8 mouse cellular contexts compared by ENCODE assay signal in genomic region chr5:143386797-143387621, GRCm38 (mm10). TPM values are rescaled to one million over a fixed set of nuclear protein-coding genes. Genes with fewer than 3 reads are reported as not detected.
A peak's percentile ranks its signal among the peaks of the same experiment; 100 is the strongest.
DNase-seq lines count a peak whose midpoint lies in the region; ATAC-seq and TF ChIP-seq lines count a peak whose summit lies in the region.

No protein-coding gene starts in this region.

- 0 out of 2 replicates have a peak, but pooled peaks cover 6% of the 10 kb centered on the region for H3K4me1 ChIP-seq in kidney, embryonic 14.5 days (ENCODE audit: control insufficient read depth, insufficient read depth, low read length)
- H3K4me1 ChIP-seq in hindbrain, postnatal 0 days (ENCODE audit: insufficient read depth, low read length), result peaks cover 8% of the 10 kb centered on the region; the same call in 1 of the 2 replicates
- H3K4me1 ChIP-seq in lung, embryonic 14.5 days (ENCODE audit: insufficient read depth), result no peaks in the 10 kb centered on the region

- no peak for DNase-seq in kidney, adult 9 months
- DNase-seq in embryo, embryonic 10 days (ENCODE audit: low spot score), result peak; percentile 38
- DNase-seq in hindbrain, postnatal 0 days (ENCODE audit: low spot score), result peak; percentile 39
- DNase-seq in lung, embryonic 14.5 days, result peak; percentile 67
- peak; percentile 35 for DNase-seq in splenic B cell, adult 2 months (ENCODE audit: low read depth, low spot score)
- no peak for DNase-seq in layer of hippocampus, adult 18-20 months (ENCODE audit: low spot score in 2 of 2)
- no peak for DNase-seq in left cerebral cortex, postnatal 4 days

- peak; percentile 76 for ATAC-seq in kidney, embryonic 14.5 days (ENCODE audit: low FRiP score, low TSS enrichment)
- peak; percentile 71; the same call in 1 of the 2 replicates for ATAC-seq in hindbrain, postnatal 0 days
- peak; percentile 91 for ATAC-seq in lung, embryonic 14.5 days (ENCODE audit: insufficient read depth)

- H3K4me2 ChIP-seq in kidney, embryonic 14.5 days (replicated peaks; ENCODE audit: low read depth, low read length), result peak overlapping the region; percentile 62
- H3K4me2 ChIP-seq in hindbrain, postnatal 0 days (ENCODE audit: low read depth, low read length), result peak overlapping the region; percentile 62
- H3K4me2 ChIP-seq in lung, embryonic 14.5 days, result peak overlapping the region; percentile 63

- peak overlapping the region; percentile 31; the same call in 1 of the 2 replicates for H3K9ac ChIP-seq in kidney, embryonic 14.5 days (ENCODE audit: low read depth, low read length)
- H3K9ac ChIP-seq in hindbrain, postnatal 0 days (replicated peaks; ENCODE audit: low read length), result 0 out of 2 replicates have a peak overlapping the region, but pooled peaks have one; percentile 9
- peak overlapping the region; percentile 15; the same call in 1 of the 2 replicates for H3K9ac ChIP-seq in lung, embryonic 14.5 days

- peaks cover 23% of the 10 kb centered on the region; the same call in 1 of the 2 replicates for H3K27me3 ChIP-seq in kidney, embryonic 14.5 days (ENCODE audit: control insufficient read depth, insufficient read depth, low read length)
- no peaks in the 10 kb centered on the region for H3K27me3 ChIP-seq in hindbrain, postnatal 0 days (ENCODE audit: insufficient read depth, low read length)
- H3K27me3 ChIP-seq in lung, embryonic 14.5 days (ENCODE audit: insufficient read depth, low read length), result peaks cover 24% of the 10 kb centered on the region
- no peaks in the 10 kb centered on the region for H3K27me3 ChIP-seq in splenic B cell, adult 2 months (ENCODE audit: control insufficient read depth, insufficient read depth, low read length, poor library complexity, severe bottlenecking)

- peak overlapping the region; percentile 33 for H3K4me3 ChIP-seq in kidney, embryonic 14.5 days (ENCODE audit: low read length)
- peak overlapping the region; percentile 36 for H3K4me3 ChIP-seq in hindbrain, postnatal 0 days (ENCODE audit: low read length)
- H3K4me3 ChIP-seq in lung, embryonic 14.5 days (ENCODE audit: low read depth, low read length), result peak overlapping the region; percentile 26

- intact Hi-C loops in left cerebral cortex, postnatal 4 days (cut with DNase I), result no loop called here

- no peaks in the 10 kb centered on the region for H3K9me3 ChIP-seq in kidney, embryonic 14.5 days (ENCODE audit: control insufficient read depth, low read length)
- H3K9me3 ChIP-seq in hindbrain, postnatal 0 days (ENCODE audit: low read length), result no peaks in the 10 kb centered on the region
- no peaks in the 10 kb centered on the region for H3K9me3 ChIP-seq in lung, embryonic 14.5 days (ENCODE audit: low read depth, low read length)

- no peaks in the 10 kb centered on the region for H3K36me3 ChIP-seq in kidney, embryonic 14.5 days (ENCODE audit: control insufficient read depth, insufficient read depth, low read length)
- no peaks in the 10 kb centered on the region for H3K36me3 ChIP-seq in hindbrain, postnatal 0 days (ENCODE audit: insufficient read depth, low read length)
- no peaks in the 10 kb centered on the region for H3K36me3 ChIP-seq in lung, embryonic 14.5 days (ENCODE audit: insufficient read depth)
- no peaks in the 10 kb centered on the region for H3K36me3 ChIP-seq in splenic B cell, adult 2 months (ENCODE audit: control insufficient read depth, insufficient read depth, low read length, poor library complexity, severe bottlenecking)

- WGBS in kidney, embryonic 14.5 days, result 6% methylated on average over 39 of the region's 39 CpGs
- WGBS in hindbrain, postnatal 0 days, result 7% methylated on average over 39 of the region's 39 CpGs
- 7% methylated on average over 39 of the region's 39 CpGs for WGBS in lung, embryonic 14.5 days

- H3K27ac ChIP-seq in kidney, embryonic 14.5 days (ENCODE audit: low read depth, low read length), result no peak overlapping the region
- no peak overlapping the region for H3K27ac ChIP-seq in hindbrain, postnatal 0 days
- H3K27ac ChIP-seq in lung, embryonic 14.5 days (ENCODE audit: low read depth), result no peak overlapping the region

- 0 out of 2 replicates have a peak, but pooled peaks have one; percentile 18 for TF ChIP-seq CTCF in hindbrain, postnatal 0 days (IDR thresholded peaks at IDR 0.05; ENCODE audit: low read depth)
- TF ChIP-seq CTCF in lung, embryonic 14.5 days (IDR thresholded peaks at IDR 0.05; ENCODE audit: low read depth), result peak; percentile 35

RNA-seq across cellular contexts. Expression of gene Kdelr2, which starts 16.6 kb away (rescaled TPM):
- polyA plus RNA-seq in kidney, embryonic 14.5 days (2014; fragmentation: Nextera tagmentation; extraction: Ambion mirVana), result 351 and 359 TPM in 2 replicates
- total RNA-seq in hindbrain, postnatal 0 days (2014; rRNA removed), result 91.8 and 108 TPM in 2 replicates
- polyA plus RNA-seq in hindbrain, postnatal 0 days (2015; fragmentation: Nextera tagmentation; extraction: Ambion mirVana), result 140 and 143 TPM in 2 replicates
- 343 and 370 TPM in 2 replicates for polyA plus RNA-seq in lung, embryonic 14.5 days (2014; fragmentation: Nextera tagmentation; extraction: Ambion mirVana)
- total RNA-seq in layer of hippocampus, adult 18-20 months (2021), result 10 to 100 TPM; 35.3 to 38.9 TPM
- total RNA-seq in left cerebral cortex, postnatal 4 days (2021), result 10 to 100 TPM; 61.0 to 64.9 TPM

RNA-seq across cellular contexts. Expression of gene Grid2ip, which starts 29.9 kb away (rescaled TPM):
- polyA plus RNA-seq in kidney, embryonic 14.5 days (2014; fragmentation: Nextera tagmentation; extraction: Ambion mirVana), result 0.06 and 0.20 TPM in 2 replicates
- 2.4 and 5.1 TPM in 2 replicates for total RNA-seq in hindbrain, postnatal 0 days (2014; rRNA removed)
- polyA plus RNA-seq in hindbrain, postnatal 0 days (2015; fragmentation: Nextera tagmentation; extraction: Ambion mirVana), result 1.2 and 2.3 TPM in 2 replicates
- polyA plus RNA-seq in lung, embryonic 14.5 days (2014; fragmentation: Nextera tagmentation; extraction: Ambion mirVana), result 0.17 and 0.27 TPM in 2 replicates
- total RNA-seq in layer of hippocampus, adult 18-20 months (2021), result 1 to 10 TPM; 1.5 to 2.0 TPM
- total RNA-seq in left cerebral cortex, postnatal 4 days (2021), result 1 to 10 TPM; 3.7 to 4.1 TPM

RNA-seq across cellular contexts. Expression of gene Zdhhc4, which starts 58.0 kb away (rescaled TPM):
- 63.4 and 86.2 TPM in 2 replicates for polyA plus RNA-seq in kidney, embryonic 14.5 days (2014; fragmentation: Nextera tagmentation; extraction: Ambion mirVana)
- 79.6 and 84.4 TPM in 2 replicates for total RNA-seq in hindbrain, postnatal 0 days (2014; rRNA removed)
- 92.1 and 96.7 TPM in 2 replicates for polyA plus RNA-seq in hindbrain, postnatal 0 days (2015; fragmentation: Nextera tagmentation; extraction: Ambion mirVana)
- polyA plus RNA-seq in lung, embryonic 14.5 days (2014; fragmentation: Nextera tagmentation; extraction: Ambion mirVana), result 74.6 and 77.9 TPM in 2 replicates
- total RNA-seq in layer of hippocampus, adult 18-20 months (2021), result 10 to 100 TPM; 46.2 to 51.5 TPM
- 10 to 100 TPM; 37.9 to 44.8 TPM for total RNA-seq in left cerebral cortex, postnatal 4 days (2021)

Comparison
In these comparisons a context has a peak if more than half of its experiments do, and no peak if none do; other contexts are left out.
1. DNase-seq: peak in embryo, embryonic 10 days (single experiment), hindbrain, postnatal 0 days (single experiment), lung, embryonic 14.5 days (single experiment) and splenic B cell, adult 2 months (single experiment); none in kidney, adult 9 months (single experiment), layer of hippocampus, adult 18-20 months (0 of 2) and left cerebral cortex, postnatal 4 days (single experiment).
2. Peak in every context shown above with its lines, with median percentiles within 50 percentile points of each other: ATAC-seq, H3K4me2 ChIP-seq, H3K4me3 ChIP-seq and H3K9ac ChIP-seq.